Mouse (Mus musculus): ENCODE data around the gene Dnmbp. TPM values are rescaled to one million over a fixed set of nuclear protein-coding genes. Genes with fewer than 3 reads are reported as not detected.

Dnmbp gene
- total RNA-seq, 2 experiments from 2014 or later, result 22.6 to 23.1 TPM

DNA sequence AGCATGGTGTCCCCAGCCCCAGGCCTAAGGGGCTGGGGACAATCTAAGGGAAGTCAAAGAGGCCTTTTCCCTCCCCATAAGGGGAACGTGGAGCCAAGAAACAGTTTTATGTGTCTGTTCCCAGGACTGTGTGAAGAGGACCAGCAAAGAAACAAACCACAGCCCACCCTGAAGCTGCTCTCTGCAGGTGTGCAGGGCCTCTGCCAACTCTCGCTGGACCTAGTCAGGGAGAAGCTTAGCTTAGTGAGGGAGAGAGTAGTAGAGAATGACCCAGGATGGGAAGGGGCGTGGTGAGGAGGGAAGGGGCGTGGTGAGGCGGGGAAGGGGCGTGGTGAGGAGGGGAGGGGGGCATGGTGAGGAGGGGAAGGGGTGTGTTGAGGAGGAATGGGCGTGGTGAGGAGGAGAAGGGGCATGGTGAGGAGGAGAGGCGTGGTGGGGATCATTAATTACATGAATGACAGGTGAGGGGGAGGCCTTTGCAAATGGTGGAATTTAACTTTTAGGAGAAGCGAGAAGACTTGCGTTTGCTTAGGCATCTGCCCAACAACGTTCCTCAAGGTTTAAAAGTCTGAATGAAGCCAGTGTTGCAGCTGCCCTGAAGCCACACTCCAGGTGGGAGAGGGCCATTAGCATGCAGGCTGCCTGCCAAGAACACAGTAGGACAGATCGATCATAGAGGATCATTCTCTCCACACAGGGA, 9.3 kb upstream of the Dnmbp start:
- no peak for DNase-seq (ENCODE audit: low spot score in 2 of 2)

- DNase-seq (ENCODE audit: low spot score in 2 of 2), result no peak
These were observed 4.6 kb upstream of the Dnmbp start for GRCm38 (mm10) chr19:43944566-43944965.

GRCm38 (mm10) chr19:43943076-43943475, 3.1 kb upstream of the Dnmbp start:
- no peak for DNase-seq (ENCODE audit: low spot score in 2 of 2)

DNA sequence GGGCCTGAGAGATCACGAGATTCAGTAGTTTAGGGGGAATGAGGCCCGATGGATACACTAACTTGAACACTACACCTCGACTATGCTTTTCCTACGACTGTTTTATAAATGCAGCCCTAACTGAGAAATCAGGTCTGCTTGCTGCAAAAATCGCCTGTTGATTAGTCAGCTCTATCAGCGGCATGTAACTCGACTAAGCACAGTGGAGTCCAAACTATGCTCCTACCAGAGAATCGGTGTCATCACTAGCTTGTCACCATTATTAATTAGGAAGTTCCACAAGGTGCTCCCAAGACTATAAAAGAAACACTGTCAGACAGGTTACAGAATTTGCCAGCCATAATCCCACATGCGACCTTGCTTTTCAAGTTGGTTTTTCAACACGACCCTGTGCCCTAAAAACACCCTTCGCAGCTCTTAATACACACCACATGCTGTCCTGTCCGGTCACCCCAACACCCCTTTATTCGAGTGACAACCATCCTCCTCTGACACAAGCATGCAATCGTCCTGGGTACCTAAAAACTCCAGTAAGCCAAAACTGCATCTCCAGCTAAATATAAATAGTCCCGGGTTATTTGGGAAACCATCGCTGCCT, 721 bp downstream of the Dnmbp start:
- no peak for DNase-seq (ENCODE audit: low spot score in 2 of 2)

DNA sequence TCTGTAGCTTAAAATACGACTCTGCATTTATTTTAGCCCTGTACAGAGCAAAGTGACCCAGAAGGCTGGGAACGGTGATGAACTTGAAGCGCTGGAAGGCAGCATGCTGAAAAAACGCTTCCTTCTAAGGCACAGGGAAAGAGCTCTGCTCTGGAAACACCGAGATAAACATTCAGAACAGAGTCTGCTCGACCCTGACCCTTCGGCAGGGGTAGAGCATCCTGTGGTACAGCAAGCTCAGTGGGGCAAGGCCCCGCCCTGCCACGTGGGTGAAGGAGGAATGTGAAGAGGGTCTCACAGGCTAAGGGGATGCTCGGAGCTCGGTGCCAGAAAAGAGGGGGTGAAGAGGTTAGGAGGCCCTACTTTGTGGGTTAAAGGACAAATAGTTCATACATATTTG, 1.6 kb downstream of the Dnmbp start:
- DNase-seq (ENCODE audit: low spot score in 2 of 2), result no peak

GRCm38 (mm10) chr19:43930926-43931325, 9.1 kb downstream of the Dnmbp start:
- no peak for DNase-seq (ENCODE audit: low spot score in 2 of 2)

DNA sequence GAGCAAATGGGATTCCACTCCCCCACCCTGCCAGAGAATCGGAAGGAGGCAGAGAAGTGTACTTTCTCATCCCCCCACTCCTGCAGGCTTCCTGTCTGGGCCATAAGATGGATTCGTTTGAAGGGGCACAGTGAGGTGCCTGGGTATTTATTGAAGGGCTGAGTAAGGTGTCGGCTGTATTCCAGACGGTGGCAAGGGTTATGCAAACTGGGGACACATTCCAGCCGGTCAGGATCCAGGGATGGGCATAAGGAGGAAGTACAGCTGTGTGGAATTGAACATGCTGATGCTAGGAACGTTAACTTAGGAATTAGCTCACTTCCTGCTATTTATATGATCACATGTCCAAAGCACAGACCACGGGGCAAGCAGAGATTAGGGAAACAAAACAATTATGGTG, 9.6 kb downstream of the Dnmbp start:
- no peak for DNase-seq (ENCODE audit: low spot score in 2 of 2)

DNA sequence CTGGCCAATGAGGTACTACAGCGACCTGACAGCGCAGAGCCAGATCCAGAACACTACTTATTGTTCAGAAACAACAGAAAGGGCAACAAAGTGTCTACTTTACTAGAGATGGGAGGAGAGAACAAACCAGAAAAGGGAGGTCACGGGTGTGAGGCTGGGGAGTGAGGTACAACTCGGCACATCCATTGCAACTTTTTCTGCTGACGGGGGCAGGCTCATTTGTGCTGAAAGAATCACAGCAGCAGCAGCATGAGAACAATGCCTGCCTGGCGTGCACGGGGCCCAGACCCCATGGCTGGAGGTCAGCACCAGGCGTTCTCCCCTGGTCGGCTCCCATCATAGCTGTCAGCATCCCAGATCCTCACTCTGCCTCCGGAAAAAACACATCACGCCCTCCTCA, 10.1 kb downstream of the Dnmbp start:
- DNase-seq (ENCODE audit: low spot score in 2 of 2), result no peak

- DNase-seq (ENCODE audit: low spot score in 2 of 2), result no peak
These were observed 12.0 kb downstream of the Dnmbp start for GRCm38 (mm10) chr19:43927967-43928366.

- DNase-seq (ENCODE audit: low spot score in 2 of 2), result no peak
These were observed 12.9 kb downstream of the Dnmbp start for GRCm38 (mm10) chr19:43927057-43927456.

- no peak for DNase-seq (ENCODE audit: low spot score in 2 of 2)
These were observed 13.6 kb downstream of the Dnmbp start for GRCm38 (mm10) chr19:43926141-43926987.

DNA sequence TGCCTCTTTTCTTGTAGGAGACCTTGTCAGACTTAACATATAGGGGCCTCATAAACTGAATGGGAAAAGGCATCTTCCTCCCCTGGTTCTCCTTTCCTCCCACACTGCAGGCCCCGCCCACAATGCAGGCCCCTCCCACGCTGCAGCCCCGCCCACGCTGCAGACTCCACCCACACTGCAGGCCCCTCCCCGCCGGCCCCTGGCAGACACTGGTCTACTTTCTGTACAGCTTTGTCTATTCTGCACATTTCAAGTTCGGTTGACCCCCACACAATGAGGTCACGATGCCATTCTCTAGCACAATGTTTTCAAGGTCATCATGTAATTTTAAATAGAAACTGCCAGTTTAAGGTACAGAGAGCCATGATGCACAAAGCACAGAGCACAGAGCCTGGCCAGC, 15.6 kb downstream of the Dnmbp start:
- no peak for DNase-seq (ENCODE audit: low spot score in 2 of 2)

DNA sequence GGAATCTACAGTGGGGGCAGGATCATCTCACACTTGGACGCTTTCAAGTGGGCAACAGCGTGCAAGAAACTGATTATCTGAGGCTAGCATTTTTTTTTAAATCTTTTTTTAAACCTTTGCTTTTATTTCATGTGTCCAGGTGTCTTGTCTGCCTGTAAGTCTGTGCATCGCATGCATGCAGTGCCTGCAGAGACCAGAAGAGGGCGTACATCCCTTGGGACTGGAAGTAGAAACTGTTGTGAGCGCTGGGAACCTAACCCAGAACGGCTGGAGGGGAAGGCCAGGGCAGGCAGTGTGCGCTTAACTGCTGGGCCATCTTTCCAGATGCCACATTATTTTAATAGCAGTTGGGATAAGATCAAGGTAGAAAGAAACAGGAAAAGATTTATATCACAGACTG, 17.0 kb downstream of the Dnmbp start:
- no peak for DNase-seq (ENCODE audit: low spot score in 2 of 2)

- DNase-seq (ENCODE audit: low spot score in 2 of 2), result no peak
These were observed 18.6 kb downstream of the Dnmbp start for GRCm38 (mm10) chr19:43921410-43921809.

DNA sequence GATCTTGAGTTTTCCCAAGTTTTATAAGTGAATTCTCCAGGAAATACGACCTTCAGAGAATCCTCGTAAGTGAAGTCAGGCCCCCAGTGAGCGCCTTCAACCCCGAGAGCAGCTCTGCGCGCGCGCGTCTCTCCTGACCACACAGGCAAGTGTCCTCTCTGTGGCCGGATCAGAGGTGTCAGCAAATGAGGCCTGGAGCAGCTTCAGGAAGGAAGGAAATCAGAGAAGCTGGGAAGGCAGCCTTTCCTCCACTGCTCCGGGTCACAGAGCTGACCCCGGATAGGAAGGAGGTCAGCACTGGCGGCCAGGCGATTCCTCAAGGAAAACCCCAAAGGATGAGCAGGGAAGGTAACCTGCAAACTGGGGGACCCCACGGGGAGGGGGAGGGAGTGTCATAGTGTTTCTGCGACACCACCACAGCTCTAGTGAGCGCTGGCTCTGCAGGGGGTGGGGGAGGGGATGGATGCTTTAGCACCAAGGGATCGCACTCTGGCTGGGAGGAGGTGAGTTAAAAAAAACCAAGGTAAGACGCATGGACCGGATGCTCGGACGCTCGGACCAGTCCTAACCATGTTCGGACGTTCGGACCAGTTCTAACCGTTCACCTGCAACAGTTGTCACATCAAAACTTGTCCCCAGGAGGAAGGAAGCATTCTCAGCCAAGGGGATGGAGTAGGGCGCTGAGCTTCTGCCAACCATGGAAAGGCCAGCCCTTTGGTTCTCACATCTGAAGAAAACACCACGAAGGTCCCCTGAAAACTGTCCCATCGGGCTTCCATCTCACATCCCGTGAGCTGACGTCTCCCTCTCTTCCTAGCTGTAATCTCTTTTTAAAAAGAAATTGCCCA, 19.3 kb downstream of the Dnmbp start:
- no peak for DNase-seq (ENCODE audit: low spot score in 2 of 2)

DNA sequence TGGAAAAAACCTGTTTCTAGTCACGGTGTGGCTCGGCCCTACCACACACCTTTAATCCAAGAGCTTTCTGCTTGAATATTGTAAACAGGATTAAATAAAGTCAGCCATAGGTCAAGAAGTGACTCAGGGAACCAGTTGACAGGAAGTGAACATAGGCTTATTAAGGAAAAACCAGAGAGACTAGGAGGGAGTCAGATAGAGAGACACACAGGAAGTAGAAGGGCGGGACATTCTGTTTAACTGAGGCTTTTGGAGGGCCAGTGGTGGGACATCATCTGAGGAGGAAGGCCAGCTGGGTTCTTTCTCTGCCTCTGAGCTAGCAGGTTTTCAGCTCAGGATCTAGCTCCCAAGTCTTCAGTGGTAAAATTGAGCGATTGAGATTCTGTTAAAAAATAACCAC, 20.1 kb downstream of the Dnmbp start:
- no peak for DNase-seq (ENCODE audit: low spot score in 2 of 2)

GRCm38 (mm10) chr19:43918834-43919233, 21.2 kb downstream of the Dnmbp start:
- DNase-seq (ENCODE audit: low spot score in 2 of 2), result no peak

DNA sequence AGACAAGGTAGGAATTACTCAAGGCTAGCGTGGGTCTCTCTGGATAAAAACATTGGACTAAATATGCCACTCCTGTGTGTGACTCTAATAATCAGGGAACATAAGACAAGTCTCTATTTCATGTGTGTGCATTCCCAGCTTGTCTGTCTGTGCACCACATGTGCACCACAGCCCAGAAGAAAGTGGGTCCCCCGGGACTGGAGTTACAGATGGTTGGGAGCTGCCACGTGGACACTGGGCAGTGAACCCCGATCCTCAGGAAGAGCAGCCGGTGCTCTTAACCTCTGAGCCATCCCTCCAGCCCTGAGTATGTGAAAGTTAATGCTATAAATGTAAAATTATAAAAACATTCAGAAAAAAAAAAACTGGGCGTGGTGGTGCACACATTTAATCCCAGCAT, 22.2 kb downstream of the Dnmbp start:
- no peak for DNase-seq (ENCODE audit: low spot score in 2 of 2)

- DNase-seq (ENCODE audit: low spot score in 2 of 2), result no peak
These were observed 22.6 kb downstream of the Dnmbp start for GRCm38 (mm10) chr19:43917406-43917691.

GRCm38 (mm10) chr19:43916586-43917405, 23.2 kb downstream of the Dnmbp start:
- DNase-seq (ENCODE audit: low spot score in 2 of 2), result no peak

- no peak for DNase-seq (ENCODE audit: low spot score in 2 of 2)
These were observed 24.6 kb downstream of the Dnmbp start for GRCm38 (mm10) chr19:43915431-43915830.
